Mouse (Mus musculus): ENCODE measurements around the gene Usp51. TPM values are rescaled to one million over a fixed set of nuclear protein-coding genes. Genes with fewer than 3 reads are reported as not detected.

Gene Usp51
- polyA plus RNA-seq, 1 experiment from 2014 or later: 0.43 TPM

Other genes starting within 250 kb of the Usp51 start
- 3.1 and 3.5 TPM in 2 replicates for gene Shroom2, start 237.0 kb upstream of the Usp51 start, polyA plus RNA-seq (2015; fragmentation: Nextera tagmentation; extraction: Ambion mirVana)
- 0.16 TPM in 1 of 2 replicates, not detected in the other for gene Gpr143, start 224.5 kb upstream of the Usp51 start, polyA plus RNA-seq (2015; fragmentation: Nextera tagmentation; extraction: Ambion mirVana)
- 22.4 and 23.8 TPM in 2 replicates for gene Mageh1, start 31.1 kb downstream of the Usp51 start, polyA plus RNA-seq (2015; fragmentation: Nextera tagmentation; extraction: Ambion mirVana)
- gene Foxr2, start 112.3 kb downstream of the Usp51 start, polyA plus RNA-seq (2015; fragmentation: Nextera tagmentation; extraction: Ambion mirVana): not detected in 2 replicates
- gene Rragb, start 133.5 kb downstream of the Usp51 start, polyA plus RNA-seq (2015; fragmentation: Nextera tagmentation; extraction: Ambion mirVana): 0.65 and 0.68 TPM in 2 replicates
- gene Klf8, start 231.0 kb downstream of the Usp51 start, polyA plus RNA-seq (2015; fragmentation: Nextera tagmentation; extraction: Ambion mirVana): 0.17 and 0.33 TPM in 2 replicates